Mouse (Mus musculus) midbrain, embryonic 12.5 days (tissue): ENCODE results near the gene Krt72. TPM values are rescaled to one million over a fixed set of nuclear protein-coding genes. Genes with fewer than 3 reads are reported as not detected.

Experiments
- ATAC-seq: fragments of 200-750 bp; cut with Nextera tagmentation; 2 replicates; pipeline ENCODE4 v1.8.0; 2017; ENCODE audit warnings: low read depth, moderate TSS enrichment, moderate library complexity; ENCODE audit not compliant: low FRiP score
- H3K27ac ChIP-seq: fragments of 300-500 bp; sonication (generic); replicated peaks from 2 replicates; pipeline ENCODE4 v1.5.1; 2016; ENCODE audit warnings: mild to moderate bottlenecking
- H3K27me3 ChIP-seq: fragments of 300-500 bp; sonication (generic); 2 replicates; pipeline ENCODE4 v1.6.1; 2016; ENCODE audit warnings: mild to moderate bottlenecking
- H3K36me3 ChIP-seq: fragments of 300-500 bp; sonication (generic); 2 replicates; pipeline ENCODE4 v1.6.1; 2016
- H3K4me1 ChIP-seq: fragments of 300-500 bp; sonication (generic); 2 replicates; pipeline ENCODE4 v1.6.1; 2016
- H3K4me2 ChIP-seq: fragments of 300-500 bp; sonication (generic); replicated peaks from 2 replicates; pipeline ENCODE4 v1.6.1; 2016; ENCODE audit warnings: mild to moderate bottlenecking, moderate library complexity
- H3K4me3 ChIP-seq: fragments of 300-500 bp; sonication (generic); 2 replicates; pipeline ENCODE4 v1.5.1; 2016; ENCODE audit warnings: mild to moderate bottlenecking
- H3K9ac ChIP-seq: fragments of 300-500 bp; sonication (generic); replicated peaks from 2 replicates; pipeline ENCODE4 v1.6.1; 2016; ENCODE audit warnings: mild to moderate bottlenecking, moderate library complexity
- H3K9me3 ChIP-seq: fragments of 300-500 bp; sonication (generic); 2 replicates; pipeline ENCODE4 v1.6.1; 2016; ENCODE audit warnings: mild to moderate bottlenecking
- WGBS: fragments of 180-500 bp; shearing (Covaris S2); methylation state at CpG from one replicate; pipeline ENCODE4 v1.1.7; 2016; 5-methylcytosine and 5-hydroxymethylcytosine counted together
- polyA plus RNA-seq: library from polyadenylated mRNA; unstranded; fragments of >200 nt; fragmentation: Nextera tagmentation; extraction: Ambion mirVana; gene quantifications from 2 replicates; pipeline ENCODE4 v1.2.1, GENCODE M21; 2016

The Krt72 gene
- polyA plus RNA-seq, 1 experiment from 2014 or later = not detected

DNA sequence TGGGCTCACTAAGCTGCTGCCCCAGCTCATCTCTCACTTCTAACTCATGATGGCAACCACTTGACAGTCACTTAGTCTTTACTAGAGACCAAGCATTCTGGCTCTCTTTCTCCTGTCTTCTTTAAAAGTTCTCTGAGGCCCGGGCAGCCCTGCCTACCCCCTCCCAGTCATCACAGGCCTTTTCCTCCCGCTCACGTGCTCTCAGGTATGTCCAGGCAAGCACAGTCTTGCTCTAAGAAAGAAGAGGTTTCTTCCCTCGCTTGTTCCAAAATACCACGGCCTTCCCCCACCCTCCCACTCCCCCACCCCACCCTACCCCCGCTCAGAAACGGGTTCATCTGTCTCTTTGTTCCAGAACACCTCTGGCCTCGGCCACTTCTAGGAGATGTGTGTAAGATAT is 16.0 kb downstream of the Krt72 start:
- no peaks in the 10 kb centered on the region for H3K27me3 ChIP-seq
- no peak overlapping the region for H3K4me3 ChIP-seq
- no peak overlapping the region for H3K9ac ChIP-seq
- WGBS = 60% methylated on average over 8 of the region's 8 CpGs
- H3K4me2 ChIP-seq = no peak overlapping the region
- ATAC-seq = no peak
- no peaks in the 10 kb centered on the region for H3K9me3 ChIP-seq
- H3K36me3 ChIP-seq = no peaks in the 10 kb centered on the region
- H3K4me1 ChIP-seq = no peaks in the 10 kb centered on the region
- no peak overlapping the region for H3K27ac ChIP-seq

DNA sequence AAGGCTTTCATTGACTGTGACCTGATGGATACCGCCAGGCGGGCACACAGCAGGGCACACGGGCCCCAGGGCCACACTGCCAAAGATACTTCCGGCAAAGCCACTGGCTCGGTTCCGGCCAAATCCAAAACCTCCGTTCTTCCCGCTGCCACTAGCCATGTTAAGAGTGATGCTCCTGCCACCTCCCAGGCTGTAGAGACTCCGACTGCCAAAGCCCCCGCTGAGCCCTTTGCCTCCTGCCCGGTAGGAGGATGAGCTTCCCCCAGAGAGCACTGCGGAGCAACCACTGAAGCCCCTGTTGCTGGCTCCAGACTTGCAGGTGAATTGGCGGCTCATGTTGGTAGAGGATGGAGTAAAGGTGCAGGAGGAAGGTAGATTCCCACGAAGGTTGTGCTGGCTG is 43.5 kb downstream of the Krt72 start, which contains the start of gene Krt71:
Gene Krt71 (minus strand): TSS at position 399 of the 400 bp plus-strand sequence.
- ATAC-seq = no peak
- H3K4me1 ChIP-seq = no peaks in the 10 kb centered on the region
- no peaks in the 10 kb centered on the region for H3K9me3 ChIP-seq
- no peak within 1 kb of the TSS for H3K4me2 ChIP-seq
- WGBS = 57% methylated on average over 14 of the region's 14 CpGs
- no peaks in the 10 kb centered on the region for H3K36me3 ChIP-seq
- H3K9ac ChIP-seq = no peak within 1 kb of the TSS
- H3K27ac ChIP-seq = no peak within 1 kb of the TSS
- H3K27me3 ChIP-seq = no peaks in the 10 kb centered on the region
- H3K4me3 ChIP-seq = no peak within 1 kb of the TSS

DNA sequence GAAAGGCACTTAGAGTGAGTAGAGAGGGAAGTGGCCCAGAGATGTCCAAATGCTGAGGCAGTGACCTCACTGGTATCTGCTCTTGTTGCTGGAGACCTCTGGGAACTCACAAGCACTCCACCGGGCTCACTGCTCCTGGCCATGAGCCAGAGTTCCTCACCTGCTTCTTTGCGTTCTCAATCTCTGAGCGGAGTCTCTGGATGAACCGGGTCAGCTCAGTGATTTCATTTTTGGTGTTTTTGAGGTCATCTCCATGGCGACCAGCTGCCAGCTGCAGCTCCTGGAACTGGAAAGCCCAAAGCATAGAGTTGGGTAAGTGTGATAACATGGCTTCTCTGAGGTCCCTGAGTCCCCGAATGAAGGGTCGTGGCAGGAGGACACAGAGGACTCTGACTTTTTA is 48.5 kb downstream of the Krt72 start:
- Histone ChIP-seq H3K4me2 (no peak overlapping the region), H3K4me1 (no peaks in the 10 kb centered on the region), H3K36me3 (no peaks in the 10 kb centered on the region), H3K4me3 (no peak overlapping the region), H3K27me3 (no peaks in the 10 kb centered on the region), H3K9me3 (no peaks in the 10 kb centered on the region), H3K9ac (no peak overlapping the region), H3K27ac (no peak overlapping the region)
- 74% methylated on average over 7 of the region's 7 CpGs for WGBS
- no peak for ATAC-seq

DNA sequence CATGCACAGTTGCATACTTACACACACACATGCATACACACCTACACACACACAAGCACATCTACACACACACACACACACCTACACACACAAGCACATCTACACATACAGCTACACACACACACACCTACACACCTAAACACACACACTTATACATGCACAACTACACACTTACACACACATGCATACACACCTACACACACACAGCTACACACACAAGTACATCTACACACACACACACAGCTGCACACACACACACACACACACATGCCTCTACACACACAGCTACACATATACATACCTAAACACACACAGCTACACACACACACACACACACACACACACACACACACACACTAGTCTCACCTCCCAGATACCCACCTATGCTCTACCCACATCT is 55.6 kb downstream of the Krt72 start:
- no peak overlapping the region for H3K9ac ChIP-seq
- H3K9me3 ChIP-seq = no peaks in the 10 kb centered on the region
- H3K4me2 ChIP-seq = no peak overlapping the region
- no peak overlapping the region for H3K4me3 ChIP-seq
- H3K27me3 ChIP-seq = no peaks in the 10 kb centered on the region
- H3K27ac ChIP-seq = no peak overlapping the region
- no peaks in the 10 kb centered on the region for H3K4me1 ChIP-seq
- ATAC-seq = no peak
- no peaks in the 10 kb centered on the region for H3K36me3 ChIP-seq

Other genes starting within 250 kb of the Krt72 start
- not detected in 2 replicates for gene Krt82, start 235.8 kb downstream of the Krt72 start, polyA plus RNA-seq
- 0.09 and 0.31 TPM in 2 replicates for gene Krt90, start 223.5 kb downstream of the Krt72 start, polyA plus RNA-seq
- gene Krt75, start 212.6 kb downstream of the Krt72 start, polyA plus RNA-seq = not detected in 2 replicates
- not detected in 2 replicates for gene Gm5414, start 158.3 kb downstream of the Krt72 start, polyA plus RNA-seq
- gene Gm5478, start 139.1 kb downstream of the Krt72 start, polyA plus RNA-seq = not detected in 2 replicates
- gene Krt6b, start 106.2 kb downstream of the Krt72 start, polyA plus RNA-seq = not detected in 2 replicates
- not detected in 2 replicates for gene Krt6a, start 92.2 kb downstream of the Krt72 start, polyA plus RNA-seq
- 5.3 and 7.9 TPM in 2 replicates for gene Krt5, start 73.6 kb downstream of the Krt72 start, polyA plus RNA-seq
- not detected in 2 replicates for gene Krt71, start 43.4 kb downstream of the Krt72 start, polyA plus RNA-seq
- gene Krt73, start 15.9 kb upstream of the Krt72 start, polyA plus RNA-seq = 0.34 TPM in 2 replicates
- gene Krt2, start 31.7 kb upstream of the Krt72 start, polyA plus RNA-seq = not detected in 2 replicates
- gene Krt1, start 64.3 kb upstream of the Krt72 start, polyA plus RNA-seq = 2.3 and 4.6 TPM in 2 replicates
- gene Krt77, start 83.2 kb upstream of the Krt72 start, polyA plus RNA-seq = not detected in 2 replicates
- not detected in 2 replicates for gene Krt76, start 106.5 kb upstream of the Krt72 start, polyA plus RNA-seq
- gene Krt4, start 138.3 kb upstream of the Krt72 start, polyA plus RNA-seq = not detected in 2 replicates
- gene Krt79, start 153.9 kb upstream of the Krt72 start, polyA plus RNA-seq = 0.14 and 0.27 TPM in 2 replicates
- not detected in 2 replicates for gene Krt78, start 167.8 kb upstream of the Krt72 start, polyA plus RNA-seq
- 6.2 and 8.4 TPM in 2 replicates for gene Krt8, start 218.0 kb upstream of the Krt72 start, polyA plus RNA-seq
- 3.2 and 4.3 TPM in 2 replicates for gene Krt18, start 241.7 kb upstream of the Krt72 start, polyA plus RNA-seq